Mouse (Mus musculus) limb, embryonic 13.5 days (tissue): Measurements from ENCODE around the gene Glra1. TPM values are rescaled to one million over a fixed set of nuclear protein-coding genes. Genes with fewer than 3 reads are reported as not detected.
A peak's percentile ranks its signal among the peaks of the same experiment; 100 is the strongest.

Experiments used
- ATAC-seq: fragments of 200-750 bp; cut with Nextera tagmentation; 2 replicates; pipeline ENCODE4 v1.8.0; 2017; ENCODE audit warnings: low read depth, moderate number of reproducible peaks, moderate TSS enrichment; ENCODE audit not compliant: low FRiP score
- H3K27ac ChIP-seq: fragments of 300-500 bp; sonication (generic); 2 replicates; pipeline ENCODE4 v1.5.1; 2015; ENCODE audit warnings: inconsistent platforms, mild to moderate bottlenecking, moderate library complexity
- H3K27me3 ChIP-seq: fragments of 300-500 bp; sonication (generic); 2 replicates; pipeline ENCODE4 v1.6.1; 2015; ENCODE audit warnings: mild to moderate bottlenecking, inconsistent platforms
- H3K36me3 ChIP-seq: fragments of 300-500 bp; sonication (generic); 2 replicates; pipeline ENCODE4 v1.6.1; 2015; ENCODE audit warnings: inconsistent platforms, mild to moderate bottlenecking, moderate library complexity
- H3K4me1 ChIP-seq: fragments of 300-500 bp; sonication (generic); 2 replicates; pipeline ENCODE4 v1.6.1; 2015; ENCODE audit warnings: inconsistent platforms
- H3K4me2 ChIP-seq: fragments of 300-500 bp; sonication (generic); replicated peaks from 2 replicates; pipeline ENCODE4 v1.6.1; 2015; ENCODE audit warnings: inconsistent platforms, mild to moderate bottlenecking, moderate library complexity
- H3K4me3 ChIP-seq: fragments of 300-500 bp; sonication (generic); 2 replicates; pipeline ENCODE4 v1.5.1; 2015; ENCODE audit warnings: moderate library complexity, mild to moderate bottlenecking, inconsistent platforms
- H3K9ac ChIP-seq: fragments of 300-500 bp; sonication (generic); 2 replicates; pipeline ENCODE4 v1.6.1; 2015; ENCODE audit warnings: mild to moderate bottlenecking, inconsistent platforms
- H3K9me3 ChIP-seq: fragments of 300-500 bp; sonication (generic); 2 replicates; pipeline ENCODE4 v1.6.1; 2016; ENCODE audit warnings: inconsistent platforms
- WGBS: fragments of 180-500 bp; shearing (Covaris S2); methylation state at CpG from one replicate; pipeline ENCODE4 v1.1.7; 2015; 5-methylcytosine and 5-hydroxymethylcytosine counted together
- polyA plus RNA-seq: library from polyadenylated mRNA; unstranded; fragments of >200 nt; fragmentation: Nextera tagmentation; extraction: Ambion mirVana; gene quantifications from 2 replicates; pipeline ENCODE4 v1.2.1, GENCODE M21; 2015

The Glra1 gene
- polyA plus RNA-seq, 1 experiment from 2014 or later = not detected

- Histone ChIP-seq H3K27me3 (no peaks in the 10 kb centered on the region), H3K27ac (no peak overlapping the region), H3K4me1 (no peaks in the 10 kb centered on the region), H3K4me3 (no peak overlapping the region), H3K36me3 (no peaks in the 10 kb centered on the region), H3K4me2 (no peak overlapping the region), H3K9me3 (no peaks in the 10 kb centered on the region), H3K9ac (no peak overlapping the region)
- no peak for ATAC-seq
- 26% methylated on average over 2 of the region's 2 CpGs for WGBS
These were observed 36.9 kb downstream of the Glra1 start for GRCm38 (mm10) chr11:55571144-55571543.

GRCm38 (mm10) chr11:55566309-55567099 lies 41.5 kb downstream of the Glra1 start:
- Histone ChIP-seq H3K9ac (no peak overlapping the region), H3K36me3 (no peaks in the 10 kb centered on the region), H3K27me3 (no peaks in the 10 kb centered on the region), H3K4me1 (no peaks in the 10 kb centered on the region), H3K4me2 (no peak overlapping the region), H3K4me3 (no peak overlapping the region), H3K27ac (no peak overlapping the region), H3K9me3 (no peaks in the 10 kb centered on the region)
- 51% methylated on average over 9 of the region's 9 CpGs for WGBS
- no peak for ATAC-seq

- Histone ChIP-seq H3K4me3 (no peak overlapping the region), H3K9me3 (peaks cover 4% of the 10 kb centered on the region; the same call in 1 of the 2 replicates), H3K4me1 (no peaks in the 10 kb centered on the region), H3K27me3 (no peaks in the 10 kb centered on the region), H3K4me2 (no peak overlapping the region), H3K27ac (no peak overlapping the region), H3K9ac (no peak overlapping the region), H3K36me3 (no peaks in the 10 kb centered on the region)
- no peak for ATAC-seq
- WGBS = 81% methylated on average over 1 of the region's 1 CpGs
These were observed 62.3 kb downstream of the Glra1 start for GRCm38 (mm10) chr11:55545690-55546089.

GRCm38 (mm10) chr11:55542671-55543070 lies 65.3 kb downstream of the Glra1 start:
- H3K9ac ChIP-seq = no peak overlapping the region
- no peak for ATAC-seq
- H3K4me2 ChIP-seq = no peak overlapping the region
- peaks cover 4% of the 10 kb centered on the region; the same call in 1 of the 2 replicates for H3K9me3 ChIP-seq
- no peak overlapping the region for H3K4me3 ChIP-seq
- no peak overlapping the region for H3K27ac ChIP-seq
- H3K36me3 ChIP-seq = no peaks in the 10 kb centered on the region
- H3K4me1 ChIP-seq = no peaks in the 10 kb centered on the region
- H3K27me3 ChIP-seq = no peaks in the 10 kb centered on the region
- 56% methylated on average over 4 of the region's 4 CpGs for WGBS

GRCm38 (mm10) chr11:55542128-55542527 lies 65.9 kb downstream of the Glra1 start:
- Histone ChIP-seq H3K36me3 (no peaks in the 10 kb centered on the region), H3K9me3 (peaks cover 4% of the 10 kb centered on the region; the same call in 1 of the 2 replicates), H3K4me1 (no peaks in the 10 kb centered on the region), H3K4me3 (no peak overlapping the region), H3K9ac (no peak overlapping the region), H3K4me2 (no peak overlapping the region), H3K27me3 (no peaks in the 10 kb centered on the region), H3K27ac (no peak overlapping the region)
- no peak for ATAC-seq
- WGBS = 72% methylated on average over 7 of the region's 7 CpGs

GRCm38 (mm10) chr11:55534766-55535165 lies 73.2 kb downstream of the Glra1 start:
- Histone ChIP-seq H3K36me3 (no peaks in the 10 kb centered on the region), H3K27ac (no peak overlapping the region), H3K9me3 (no peaks in the 10 kb centered on the region), H3K4me1 (no peaks in the 10 kb centered on the region), H3K4me3 (no peak overlapping the region), H3K27me3 (no peaks in the 10 kb centered on the region), H3K4me2 (no peak overlapping the region), H3K9ac (no peak overlapping the region)
- WGBS = 37% methylated on average over 2 of the region's 2 CpGs
- ATAC-seq = no peak

GRCm38 (mm10) chr11:55533378-55533777 lies 74.6 kb downstream of the Glra1 start:
- no peak for ATAC-seq

GRCm38 (mm10) chr11:55530741-55531140 lies 77.3 kb downstream of the Glra1 start:
- H3K27ac ChIP-seq = no peak overlapping the region
- no peak overlapping the region for H3K9ac ChIP-seq
- H3K4me2 ChIP-seq = no peak overlapping the region
- WGBS = 89% methylated on average over 7 of the region's 7 CpGs
- no peaks in the 10 kb centered on the region for H3K4me1 ChIP-seq
- H3K4me3 ChIP-seq = no peak overlapping the region
- no peak for ATAC-seq
- H3K36me3 ChIP-seq = no peaks in the 10 kb centered on the region
- no peaks in the 10 kb centered on the region for H3K9me3 ChIP-seq
- no peaks in the 10 kb centered on the region for H3K27me3 ChIP-seq

More at GRCm38 (mm10) chr11:55533378-55533777, 74.6 kb downstream of the Glra1 start:
- Histone ChIP-seq H3K4me3 (no peak overlapping the region), H3K27ac (no peak overlapping the region), H3K27me3 (no peaks in the 10 kb centered on the region), H3K9ac (no peak overlapping the region), H3K4me1 (no peaks in the 10 kb centered on the region), H3K36me3 (no peaks in the 10 kb centered on the region), H3K9me3 (no peaks in the 10 kb centered on the region), H3K4me2 (no peak overlapping the region)
- WGBS = 72% methylated on average over 5 of the region's 5 CpGs

- Histone ChIP-seq H3K9me3 (no peaks in the 10 kb centered on the region), H3K36me3 (no peaks in the 10 kb centered on the region), H3K4me2 (peak overlapping the region; percentile 35), H3K4me1 (no peaks in the 10 kb centered on the region; the same call in 1 of the 2 replicates), H3K27me3 (no peaks in the 10 kb centered on the region), H3K4me3 (no peak overlapping the region), H3K27ac (no peak overlapping the region), H3K9ac (no peak overlapping the region)
- peak; percentile 32 for ATAC-seq
- WGBS = 2% methylated on average over 9 of the region's 9 CpGs
These were observed 89.0 kb downstream of the Glra1 start for GRCm38 (mm10) chr11:55518806-55519674.

GRCm38 (mm10) chr11:55517666-55518065 lies 90.3 kb downstream of the Glra1 start:
- Histone ChIP-seq H3K27ac (no peak overlapping the region), H3K36me3 (no peaks in the 10 kb centered on the region), H3K4me3 (no peak overlapping the region), H3K4me2 (no peak overlapping the region), H3K9me3 (no peaks in the 10 kb centered on the region), H3K4me1 (no peaks in the 10 kb centered on the region; the same call in 1 of the 2 replicates), H3K9ac (no peak overlapping the region), H3K27me3 (no peaks in the 10 kb centered on the region)
- ATAC-seq = no peak
- WGBS = 57% methylated on average over 5 of the region's 5 CpGs

- Histone ChIP-seq H3K27ac (no peak overlapping the region), H3K9ac (no peak overlapping the region), H3K4me3 (no peak overlapping the region), H3K27me3 (no peaks in the 10 kb centered on the region), H3K4me2 (no peak overlapping the region), H3K36me3 (no peaks in the 10 kb centered on the region), H3K4me1 (no peaks in the 10 kb centered on the region), H3K9me3 (no peaks in the 10 kb centered on the region)
- ATAC-seq = no peak
- WGBS = 51% methylated on average over 5 of the region's 5 CpGs
These were observed 96.6 kb downstream of the Glra1 start for GRCm38 (mm10) chr11:55511374-55511773.

- no peaks in the 10 kb centered on the region for H3K4me1 ChIP-seq
- no peak overlapping the region for H3K4me3 ChIP-seq
- no peak for ATAC-seq
- WGBS = 89% methylated on average over 3 of the region's 3 CpGs
- no peak overlapping the region for H3K27ac ChIP-seq
- no peaks in the 10 kb centered on the region for H3K9me3 ChIP-seq
- H3K9ac ChIP-seq = no peak overlapping the region
- peaks cover 24% of the 10 kb centered on the region for H3K36me3 ChIP-seq
- H3K27me3 ChIP-seq = no peaks in the 10 kb centered on the region
- no peak overlapping the region for H3K4me2 ChIP-seq
These were observed 102.5 kb downstream of the Glra1 start for GRCm38 (mm10) chr11:55505485-55505884.
